Mouse (Mus musculus) CH12.LX (cell line): ENCODE data around the gene Tbx15. TPM values are rescaled to one million over a fixed set of nuclear protein-coding genes. Genes with fewer than 3 reads are reported as not detected.

Source experiments
- DNase-seq: peaks from one replicate; pipeline ENCODE4 v3.0.0-alpha.2; 2013; ENCODE audit errors: extremely low read depth
- H3K27ac ChIP-seq: 2 replicates; pipeline ENCODE4 v1.5.1; 2012; ENCODE audit warnings: low read depth, mild to moderate bottlenecking, control low read depth, moderate library complexity; ENCODE audit not compliant: insufficient read depth
- H3K27me3 ChIP-seq: replicated peaks from 2 replicates; pipeline ENCODE3; 2012; ENCODE audit warnings: inconsistent platforms
- H3K36me3 ChIP-seq, 2 experiments: replicated peaks in 1 of 2; 2 replicates each; pipeline versions ENCODE3 to v1.6.1; 2012; ENCODE audit warnings: inconsistent platforms in 1 of 2, low read length in 1 of 2, mild to moderate bottlenecking in 1 of 2, mixed read lengths in 1 of 2, moderate library complexity in 1 of 2; ENCODE audit not compliant: control insufficient read depth in 1 of 2, insufficient read depth in 1 of 2
- H3K4me1 ChIP-seq, 2 experiments: 2 replicates each; pipeline ENCODE4 v1.6.1; 2012; ENCODE audit warnings: inconsistent platforms in 1 of 2, moderate library complexity in 1 of 2; ENCODE audit not compliant: insufficient read depth in 2 of 2, control insufficient read depth in 1 of 2
- H3K4me2 ChIP-seq: 2 replicates; pipeline ENCODE4 v1.6.1; 2012; ENCODE audit warnings: low read depth, mild to moderate bottlenecking, control low read depth; ENCODE audit not compliant: poor library complexity, insufficient read depth, severe bottlenecking
- H3K4me3 ChIP-seq, 3 experiments: fragments of 150-350 bp in 1 of 3; sonication (generic) in 1 of 3; replicated peaks in 1 of 3; 2 replicates each; pipeline versions ENCODE3 to v1.5.1; 2011 to 2012; ENCODE audit warnings: low read depth in 2 of 3, low read length in 2 of 3, mild to moderate bottlenecking in 2 of 3, moderate library complexity in 2 of 3, control low read depth in 1 of 3, improper control_type of control experiment in 1 of 3, inconsistent platforms in 1 of 3, mixed read lengths in 1 of 3; ENCODE audit not compliant: poor library complexity in 1 of 3
- H3K79me2 ChIP-seq: replicated peaks from 2 replicates; pipeline ENCODE4 v1.6.1; 2012; ENCODE audit warnings: mild to moderate bottlenecking, moderate library complexity; ENCODE audit not compliant: control insufficient read depth, poor library complexity, insufficient read depth, severe bottlenecking; ENCODE audit errors: extremely low read depth
- H3K9ac ChIP-seq: 2 replicates; pipeline ENCODE4 v1.6.1; 2012; ENCODE audit warnings: low read depth, mild to moderate bottlenecking, control low read depth, moderate library complexity; ENCODE audit not compliant: insufficient read depth
- H3K9me3 ChIP-seq: replicated peaks from 2 replicates; pipeline ENCODE3; 2012; ENCODE audit warnings: low read length, inconsistent platforms, mixed read lengths
- BHLHE40 ChIP-seq: IDR thresholded peaks from 2 replicates; pipeline ENCODE4 v1.6.1; 2011; ENCODE audit warnings: mild to moderate bottlenecking, low read depth, low read length, improper control_type of control experiment
- CHD1 ChIP-seq: IDR thresholded peaks from 2 replicates; pipeline ENCODE4 v1.6.1; 2012; ENCODE audit warnings: low read depth, low read length, improper control_type of control experiment, inconsistent platforms
- E2F4 ChIP-seq: IDR thresholded peaks from 2 replicates; pipeline ENCODE4 v1.6.1; 2011; ENCODE audit warnings: low read depth, low read length, improper control_type of control experiment; ENCODE audit not compliant: insufficient replicate concordance
- HCFC1 ChIP-seq: IDR thresholded peaks from 2 replicates; pipeline ENCODE4 v1.6.1; 2012; ENCODE audit warnings: low read depth, mild to moderate bottlenecking, inconsistent platforms, low read length, improper control_type of control experiment
- IRF4 ChIP-seq: IDR thresholded peaks from 2 replicates; pipeline ENCODE4 v1.6.1; 2014; ENCODE audit warnings: low read depth, mild to moderate bottlenecking, inconsistent platforms, low read length, improper control_type of control experiment
- JUN ChIP-seq: IDR thresholded peaks from 2 replicates; pipeline ENCODE4 v1.6.1; 2011; ENCODE audit warnings: low read depth, mild to moderate bottlenecking, low read length, improper control_type of control experiment, moderate library complexity; ENCODE audit not compliant: insufficient read depth
- JUND ChIP-seq: conservative IDR thresholded peaks from 2 replicates; pipeline ENCODE4 v1.6.1; 2011; ENCODE audit warnings: low read depth, low read length, improper control_type of control experiment
- KAT2A ChIP-seq: IDR thresholded peaks from 2 replicates; pipeline ENCODE4 v1.6.1; 2012; ENCODE audit warnings: low read length, improper control_type of control experiment, inconsistent platforms; ENCODE audit not compliant: insufficient replicate concordance
- MAX ChIP-seq: IDR thresholded peaks from 2 replicates; pipeline ENCODE4 v1.6.1; 2011; ENCODE audit warnings: low read length, improper control_type of control experiment
- MXI1 ChIP-seq: IDR thresholded peaks from 2 replicates; pipeline ENCODE4 v1.6.1; 2011; ENCODE audit warnings: mild to moderate bottlenecking, low read depth, low read length, improper control_type of control experiment
- MYC ChIP-seq: IDR thresholded peaks from 2 replicates; pipeline ENCODE4 v1.6.1; 2011; ENCODE audit warnings: low read depth, mild to moderate bottlenecking, improper control_type of control experiment, low read length
- NRF1 ChIP-seq: IDR thresholded peaks from 2 replicates; pipeline ENCODE4 v1.6.1; 2014; ENCODE audit warnings: low read depth, mild to moderate bottlenecking, inconsistent platforms, low read length, improper control_type of control experiment, moderate library complexity
- PAX5 ChIP-seq: IDR thresholded peaks from 2 replicates; pipeline ENCODE4 v1.6.1; 2012; ENCODE audit warnings: low read length, inconsistent platforms, mixed read lengths
- POLR2A ChIP-seq: IDR thresholded peaks from 2 replicates; pipeline ENCODE4 v1.6.1; 2011; ENCODE audit warnings: low read depth, mild to moderate bottlenecking, improper control_type of control experiment, low read length
- POLR2AphosphoS2 ChIP-seq: IDR thresholded peaks from 2 replicates; pipeline ENCODE4 v1.6.1; 2011; ENCODE audit warnings: low read depth, low read length, improper control_type of control experiment
- RCOR1 ChIP-seq: conservative IDR thresholded peaks from 2 replicates; pipeline ENCODE4 v1.6.1; 2012; ENCODE audit warnings: low read depth, mild to moderate bottlenecking, inconsistent platforms, low read length, improper control_type of control experiment
- SIN3A ChIP-seq: IDR thresholded peaks from 2 replicates; pipeline ENCODE4 v1.6.1; 2012; ENCODE audit warnings: low read length, improper control_type of control experiment, inconsistent platforms
- TCF12 ChIP-seq: IDR thresholded peaks from 2 replicates; pipeline ENCODE4 v1.6.1; 2014; ENCODE audit warnings: low read depth, mild to moderate bottlenecking, inconsistent platforms, low read length, improper control_type of control experiment
- UBTF ChIP-seq: IDR thresholded peaks from 2 replicates; pipeline ENCODE4 v1.6.1; 2012; ENCODE audit warnings: low read depth, mild to moderate bottlenecking, inconsistent platforms, low read length, improper control_type of control experiment, moderate library complexity
- USF1 ChIP-seq: IDR thresholded peaks from 2 replicates; pipeline ENCODE4 v1.6.1; 2014; ENCODE audit warnings: low read depth, mild to moderate bottlenecking, inconsistent platforms, low read length, improper control_type of control experiment
- USF2 ChIP-seq: conservative IDR thresholded peaks from 2 replicates; pipeline ENCODE4 v1.6.1; 2011; ENCODE audit warnings: low read depth, low read length, improper control_type of control experiment
- ZC3H11A ChIP-seq: IDR thresholded peaks from 2 replicates; pipeline ENCODE4 v1.6.1; 2012; ENCODE audit warnings: low read depth, mild to moderate bottlenecking, inconsistent platforms, low read length, improper control_type of control experiment
- ZKSCAN1 ChIP-seq: IDR thresholded peaks from 2 replicates; pipeline ENCODE4 v1.6.1; 2012; ENCODE audit warnings: low read depth, inconsistent platforms, low read length, improper control_type of control experiment, borderline replicate concordance
- ZMIZ1 ChIP-seq: IDR thresholded peaks from 2 replicates; pipeline ENCODE4 v1.6.1; 2012; ENCODE audit warnings: low read depth, mild to moderate bottlenecking, inconsistent platforms, low read length, improper control_type of control experiment
- ZNF384 ChIP-seq: IDR thresholded peaks from 2 replicates; pipeline ENCODE4 v1.6.1; 2012; ENCODE audit warnings: low read depth, low read length, improper control_type of control experiment, inconsistent platforms
- dilution Hi-C: fragments of 300-500 bp; cut with MboI; formaldehyde crosslinking; loops from 2 replicates; pipeline ENCODE4 v1.14.3; 2020; ENCODE audit warnings: low sequenced_read_pairs; ENCODE audit not compliant: extremely low pct_unique_long_range_greater_than_20kb, extremely low pct_ligation_motif_present
- in situ Hi-C: fragments of 300-500 bp; cut with MboI; formaldehyde crosslinking; loops from 3 replicates; pipeline ENCODE4 v1.14.3; 2019; ENCODE audit warnings: low sequenced_read_pairs, low pct_ligation_motif_present, low pct_unique_long_range_greater_than_20kb, mixed read lengths
- polyA plus RNA-seq: library from polyadenylated mRNA; unstranded; fragments of >175 nt; gene quantifications from 2 replicates; pipeline ENCODE4 v1.2.1, GENCODE M21; 2012; ENCODE audit warnings: low read depth; ENCODE audit not compliant: insufficient read length
- total RNA-seq, 2 experiments: library from RNA; depleted of rRNA; stranded (reverse); fragments of 300-350 nt in 1 of 2; fragments of >200 nt in 1 of 2; gene quantifications; 2 replicates each; pipeline ENCODE4 v1.2.3; 2012 to 2014

The Tbx15 gene
- total and polyA plus RNA-seq, 3 experiments = 1.4 to 2.1 (median 1.8) TPM

- no peak overlapping the region for H3K4me3 ChIP-seq
- in situ Hi-C loops (no loop called here), dilution Hi-C loops (no loop called here)
- peaks cover 0 to 12% of the 10 kb centered on the region in 2 experiments; a peak in 1 of 4 replicates for H3K4me1 ChIP-seq
- no peaks in the 10 kb centered on the region for H3K9me3 ChIP-seq
- TF ChIP-seq CHD1 = no peak
- no peak for TF ChIP-seq POLR2A
- TF ChIP-seq POLR2AphosphoS2 = no peak
- no peak for TF ChIP-seq NRF1
- TF ChIP-seq ZC3H11A = no peak
- TF ChIP-seq USF2 = no peak
- no peak for TF ChIP-seq MYC
- TF ChIP-seq HCFC1 = no peak
- no peak for TF ChIP-seq IRF4
- TF ChIP-seq MAX = no peak
- no peak for TF ChIP-seq TCF12
- TF ChIP-seq E2F4 = no peak
- no peak for TF ChIP-seq ZMIZ1
- no peak for TF ChIP-seq USF1
- TF ChIP-seq BHLHE40 = no peak
- no peak overlapping the region for H3K27ac ChIP-seq
- H3K27me3 ChIP-seq = no peaks in the 10 kb centered on the region
- no peaks in the 10 kb centered on the region for H3K36me3 ChIP-seq
- no peak for DNase-seq
- H3K79me2 ChIP-seq = no peaks in the 10 kb centered on the region
- no peak overlapping the region for H3K9ac ChIP-seq
- H3K4me2 ChIP-seq = peak overlapping the region; percentile 18; the same call in 1 of the 2 replicates
Observed at GRCm38 (mm10) chr3:99252461-99253091, 12.4 kb downstream of the Tbx15 start.

DNA sequence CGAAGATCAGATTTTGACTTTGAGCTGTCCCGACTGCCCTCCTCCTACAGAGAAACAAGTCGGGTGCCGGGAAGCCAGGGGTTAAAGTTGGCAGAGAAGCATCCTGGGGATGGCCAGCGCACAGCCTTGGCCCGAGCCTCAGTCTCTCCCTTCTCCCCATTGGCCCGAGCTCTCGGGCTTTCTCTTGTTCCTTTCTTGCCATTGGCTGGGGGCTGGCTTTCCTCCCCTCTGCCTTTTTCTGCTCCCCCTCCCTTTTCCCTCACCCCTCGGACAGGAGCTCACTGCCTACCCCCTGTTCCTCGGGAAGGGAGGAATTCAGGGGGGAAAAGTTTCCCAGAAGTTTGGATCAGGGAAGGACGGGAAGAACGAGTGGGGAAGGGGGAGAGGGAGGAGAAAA lies 12.9 kb downstream of the Tbx15 start:
- Histone ChIP-seq H3K9ac (no peak overlapping the region), H3K4me2 (peak overlapping the region; percentile 18), H3K4me1 (peaks cover 0 to 9% of the 10 kb centered on the region in 2 experiments; a peak in 1 of 4 replicates), H3K27ac (no peak overlapping the region), H3K79me2 (no peaks in the 10 kb centered on the region), H3K9me3 (no peaks in the 10 kb centered on the region), H3K4me3 (no peak overlapping the region), H3K27me3 (no peaks in the 10 kb centered on the region), H3K36me3 (no peaks in the 10 kb centered on the region)
- no peak for DNase-seq
- TF ChIP-seq UBTF (no peak), JUN (no peak), SIN3A (no peak), E2F4 (no peak), RCOR1 (no peak), PAX5 (no peak), MYC (no peak), JUND (no peak), IRF4 (no peak), ZC3H11A (no peak), USF1 (no peak), POLR2AphosphoS2 (no peak), KAT2A (no peak), MXI1 (no peak), POLR2A (no peak), ZNF384 (no peak), ZKSCAN1 (no peak)
- dilution Hi-C loops (no loop called here), in situ Hi-C loops (no loop called here)
